Mouse (Mus musculus): ENCODE measurements around the gene Galnt6. TPM values are rescaled to one million over a fixed set of nuclear protein-coding genes. Genes with fewer than 3 reads are reported as not detected.

Gene Galnt6
- polyA plus RNA-seq, 1 experiment from 2014 or later = 1.1 TPM

Small RNA genes lying within 50 kb of the gene (microRNA-seq; reads per million reads assigned to microRNA genes)
- gene Mir6961 = not detected

Other genes starting within 250 kb of the Galnt6 start
- gene Csrnp2, start 233.9 kb downstream of the Galnt6 start, polyA plus RNA-seq (2015; fragmentation: Nextera tagmentation; extraction: Ambion mirVana) = 23.8 and 24.9 TPM in 2 replicates
- 36.2 and 36.3 TPM in 2 replicates for gene Tfcp2, start 177.4 kb downstream of the Galnt6 start, polyA plus RNA-seq (2015; fragmentation: Nextera tagmentation; extraction: Ambion mirVana)
- gene Pou6f1, start 129.4 kb downstream of the Galnt6 start, polyA plus RNA-seq (2015; fragmentation: Nextera tagmentation; extraction: Ambion mirVana) = 10.0 and 11.1 TPM in 2 replicates
- 134 and 143 TPM in 2 replicates for gene Dazap2, start 114.0 kb downstream of the Galnt6 start, polyA plus RNA-seq (2015; fragmentation: Nextera tagmentation; extraction: Ambion mirVana)
- gene Smagp, start 92.4 kb downstream of the Galnt6 start, polyA plus RNA-seq (2015; fragmentation: Nextera tagmentation; extraction: Ambion mirVana) = 8.5 and 9.8 TPM in 2 replicates
- 2.1 and 2.4 TPM in 2 replicates for gene Bin2, start 59.8 kb downstream of the Galnt6 start, polyA plus RNA-seq (2015; fragmentation: Nextera tagmentation; extraction: Ambion mirVana)
- 2.1 TPM in 2 replicates for gene Cela1, start 41.5 kb downstream of the Galnt6 start, polyA plus RNA-seq (2015; fragmentation: Nextera tagmentation; extraction: Ambion mirVana)
- 4.8 and 4.9 TPM in 2 replicates for gene Slc4a8, start 32.4 kb upstream of the Galnt6 start, polyA plus RNA-seq (2015; fragmentation: Nextera tagmentation; extraction: Ambion mirVana)
- 5.5 and 6.1 TPM in 2 replicates for gene Scn8a, start 140.5 kb upstream of the Galnt6 start, polyA plus RNA-seq (2015; fragmentation: Nextera tagmentation; extraction: Ambion mirVana)

Data from limb, embryonic 13.5 days (tissue).